Mouse (Mus musculus): ENCODE measurements around the gene Gng7.

GRCm38 (mm10) chr10:80962051-80962472 is 52.7 kb downstream of the Gng7 start:
- TF ChIP-seq CTCF (IDR thresholded peaks at IDR 0.05), result no peak
- TF ChIP-seq EP300 (IDR thresholded peaks at IDR 0.05; ENCODE audit: insufficient read depth, low read depth, low read length), result no peak
